Mouse (Mus musculus): Measurements from ENCODE around the gene Slc38a7.

The Slc38a7 gene

GRCm38 (mm10) chr8:95852290-95852689, 1.0 kb downstream of the Slc38a7 start:
- ATAC-seq (ENCODE audit: insufficient number of reproducible peaks, low FRiP score, low TSS enrichment) = no peak

GRCm38 (mm10) chr8:95850326-95850725, 3.0 kb downstream of the Slc38a7 start:
- no peak for ATAC-seq (ENCODE audit: insufficient number of reproducible peaks, low FRiP score, low TSS enrichment)

GRCm38 (mm10) chr8:95848734-95849464, 4.4 kb downstream of the Slc38a7 start:
- no peak for ATAC-seq (ENCODE audit: insufficient number of reproducible peaks, low FRiP score, low TSS enrichment)

- ATAC-seq (ENCODE audit: insufficient number of reproducible peaks, low FRiP score, low TSS enrichment) = no peak
Measured at GRCm38 (mm10) chr8:95848061-95848551, 5.2 kb downstream of the Slc38a7 start.

GRCm38 (mm10) chr8:95845026-95845425, 8.3 kb downstream of the Slc38a7 start:
- ATAC-seq (ENCODE audit: insufficient number of reproducible peaks, low FRiP score, low TSS enrichment) = no peak

- ATAC-seq (ENCODE audit: insufficient number of reproducible peaks, low FRiP score, low TSS enrichment) = no peak
Measured at GRCm38 (mm10) chr8:95843968-95844367, 9.4 kb downstream of the Slc38a7 start.

GRCm38 (mm10) chr8:95841436-95841835, 11.9 kb downstream of the Slc38a7 start:
- ATAC-seq (ENCODE audit: insufficient number of reproducible peaks, low FRiP score, low TSS enrichment) = no peak

- no peak for ATAC-seq (ENCODE audit: insufficient number of reproducible peaks, low FRiP score, low TSS enrichment)
Measured at GRCm38 (mm10) chr8:95839289-95839688, 14.1 kb downstream of the Slc38a7 start.

GRCm38 (mm10) chr8:95837266-95837665, 16.1 kb downstream of the Slc38a7 start:
- no peak for ATAC-seq (ENCODE audit: insufficient number of reproducible peaks, low FRiP score, low TSS enrichment)

- no peak for ATAC-seq (ENCODE audit: insufficient number of reproducible peaks, low FRiP score, low TSS enrichment)
Measured at GRCm38 (mm10) chr8:95835891-95836290, 17.4 kb downstream of the Slc38a7 start.

GRCm38 (mm10) chr8:95833435-95833984, 19.8 kb downstream of the Slc38a7 start:
- no peak for ATAC-seq (ENCODE audit: insufficient number of reproducible peaks, low FRiP score, low TSS enrichment)

GRCm38 (mm10) chr8:95832603-95833434, 20.5 kb downstream of the Slc38a7 start:
- peak; percentile 62; the same call in 1 of the 2 replicates for ATAC-seq (ENCODE audit: insufficient number of reproducible peaks, low FRiP score, low TSS enrichment)

GRCm38 (mm10) chr8:95830144-95830543, 23.2 kb downstream of the Slc38a7 start:
- ATAC-seq (ENCODE audit: insufficient number of reproducible peaks, low FRiP score, low TSS enrichment) = no peak

- peak; percentile 64; the same call in 1 of the 2 replicates for ATAC-seq (ENCODE audit: insufficient number of reproducible peaks, low FRiP score, low TSS enrichment)
Measured at GRCm38 (mm10) chr8:95825162-95825561, 28.2 kb downstream of the Slc38a7 start, which contains the start of gene Sap18b. Gene Sap18b (plus strand): TSS chr8:95825346.

- ATAC-seq (ENCODE audit: insufficient number of reproducible peaks, low FRiP score, low TSS enrichment) = no peak
Measured at GRCm38 (mm10) chr8:95822699-95823098, 30.6 kb downstream of the Slc38a7 start.

GRCm38 (mm10) chr8:95822096-95822495, 31.2 kb downstream of the Slc38a7 start:
- ATAC-seq (ENCODE audit: insufficient number of reproducible peaks, low FRiP score, low TSS enrichment) = no peak

GRCm38 (mm10) chr8:95821266-95821665, 32.1 kb downstream of the Slc38a7 start:
- ATAC-seq (ENCODE audit: insufficient number of reproducible peaks, low FRiP score, low TSS enrichment) = no peak

GRCm38 (mm10) chr8:95818211-95818610, 35.1 kb downstream of the Slc38a7 start:
- no peak for ATAC-seq (ENCODE audit: insufficient number of reproducible peaks, low FRiP score, low TSS enrichment)

- ATAC-seq (ENCODE audit: insufficient number of reproducible peaks, low FRiP score, low TSS enrichment) = no peak
Measured at GRCm38 (mm10) chr8:95817597-95817996, 35.7 kb downstream of the Slc38a7 start.

- ATAC-seq (ENCODE audit: insufficient number of reproducible peaks, low FRiP score, low TSS enrichment) = no peak
Measured at GRCm38 (mm10) chr8:95816044-95816708, 37.2 kb downstream of the Slc38a7 start.

All from cerebellum, adult (tissue).